Mouse (Mus musculus): ENCODE results near the gene Slc44a5. TPM values are rescaled to one million over a fixed set of nuclear protein-coding genes. Genes with fewer than 3 reads are reported as not detected.

The Slc44a5 gene
- polyA plus RNA-seq, 1 experiment from 2014 or later: 3.4 TPM

- no peaks in the 10 kb centered on the region for H3K36me3 ChIP-seq (ENCODE audit: control insufficient read depth, insufficient read depth, low read length)
- no peak overlapping the region for H3K4me3 ChIP-seq (ENCODE audit: low read depth, low read length)
- no peak overlapping the region for H3K4me2 ChIP-seq (ENCODE audit: low read depth, low read length)
- no peak overlapping the region for H3K9ac ChIP-seq (ENCODE audit: low read depth, low read length)
- DNase-seq (ENCODE audit: low spot score) (no peak), ATAC-seq (ENCODE audit: low read depth) (no peak)
- H3K4me1 ChIP-seq (ENCODE audit: control insufficient read depth, insufficient read depth, low read length): peaks cover 27% of the 10 kb centered on the region; the same call in 1 of the 2 replicates
- WGBS: 83% methylated on average over 3 of the region's 3 CpGs
- no peaks in the 10 kb centered on the region for H3K9me3 ChIP-seq (ENCODE audit: control insufficient read depth, low read length)
- 0 out of 2 replicates have a peak, but pooled peaks cover 2% of the 10 kb centered on the region for H3K27me3 ChIP-seq (replicated peaks; ENCODE audit: control insufficient read depth, insufficient read depth, low read length)
- no peak overlapping the region for H3K27ac ChIP-seq (replicated peaks; ENCODE audit: low read depth, low read length)
Measured at GRCm38 (mm10) chr3:154122531-154122930, 149.3 kb downstream of the Slc44a5 start.

- Histone ChIP-seq H3K4me3 (ENCODE audit: low read depth, low read length) (no peak overlapping the region), H3K4me1 (ENCODE audit: control insufficient read depth, insufficient read depth, low read length) (peaks cover 7% of the 10 kb centered on the region; the same call in 1 of the 2 replicates), H3K9me3 (ENCODE audit: control insufficient read depth, low read length) (no peaks in the 10 kb centered on the region), H3K27ac (replicated peaks; ENCODE audit: low read depth, low read length) (no peak overlapping the region), H3K36me3 (ENCODE audit: control insufficient read depth, insufficient read depth, low read length) (no peaks in the 10 kb centered on the region), H3K9ac (ENCODE audit: low read depth, low read length) (no peak overlapping the region), H3K27me3 (replicated peaks; ENCODE audit: control insufficient read depth, insufficient read depth, low read length) (0 out of 2 replicates have a peak, but pooled peaks cover 2% of the 10 kb centered on the region), H3K4me2 (ENCODE audit: low read depth, low read length) (no peak overlapping the region)
- ATAC-seq (ENCODE audit: low read depth): peak; percentile 37; the same call in 1 of the 2 replicates
- no peak for DNase-seq (ENCODE audit: low spot score)
- 54% methylated on average over 15 of the region's 15 CpGs for WGBS
Measured at GRCm38 (mm10) chr3:154124890-154125575, 151.8 kb downstream of the Slc44a5 start.

GRCm38 (mm10) chr3:154125768-154126376 lies 152.6 kb downstream of the Slc44a5 start:
- no peak for DNase-seq (ENCODE audit: low spot score)
- 59% methylated on average over 7 of the region's 7 CpGs for WGBS
- no peak for ATAC-seq (ENCODE audit: low read depth)

GRCm38 (mm10) chr3:154127246-154127645 lies 154.0 kb downstream of the Slc44a5 start:
- H3K4me2 ChIP-seq (ENCODE audit: low read depth, low read length): no peak overlapping the region
- H3K9me3 ChIP-seq (ENCODE audit: control insufficient read depth, low read length): no peaks in the 10 kb centered on the region
- H3K9ac ChIP-seq (ENCODE audit: low read depth, low read length): no peak overlapping the region
- no peaks in the 10 kb centered on the region for H3K36me3 ChIP-seq (ENCODE audit: control insufficient read depth, insufficient read depth, low read length)
- DNase-seq (ENCODE audit: low spot score): no peak
- 84% methylated on average over 3 of the region's 3 CpGs for WGBS
- H3K4me1 ChIP-seq (ENCODE audit: control insufficient read depth, insufficient read depth, low read length): 0 out of 2 replicates have a peak, but pooled peaks cover 7% of the 10 kb centered on the region
- no peak for ATAC-seq (ENCODE audit: low read depth)
- no peak overlapping the region for H3K27ac ChIP-seq (replicated peaks; ENCODE audit: low read depth, low read length)
- H3K27me3 ChIP-seq (replicated peaks; ENCODE audit: control insufficient read depth, insufficient read depth, low read length): 0 out of 2 replicates have a peak, but pooled peaks cover 2% of the 10 kb centered on the region
- no peak overlapping the region for H3K4me3 ChIP-seq (ENCODE audit: low read depth, low read length)

More at GRCm38 (mm10) chr3:154125768-154126376, 152.6 kb downstream of the Slc44a5 start:
- Histone ChIP-seq H3K9me3 (ENCODE audit: control insufficient read depth, low read length) (no peaks in the 10 kb centered on the region), H3K4me2 (ENCODE audit: low read depth, low read length) (no peak overlapping the region), H3K36me3 (ENCODE audit: control insufficient read depth, insufficient read depth, low read length) (no peaks in the 10 kb centered on the region), H3K9ac (ENCODE audit: low read depth, low read length) (no peak overlapping the region), H3K27ac (replicated peaks; ENCODE audit: low read depth, low read length) (no peak overlapping the region), H3K4me1 (ENCODE audit: control insufficient read depth, insufficient read depth, low read length) (0 out of 2 replicates have a peak, but pooled peaks cover 7% of the 10 kb centered on the region), H3K27me3 (replicated peaks; ENCODE audit: control insufficient read depth, insufficient read depth, low read length) (0 out of 2 replicates have a peak, but pooled peaks cover 2% of the 10 kb centered on the region), H3K4me3 (ENCODE audit: low read depth, low read length) (no peak overlapping the region)

- WGBS: 47% methylated on average over 4 of the region's 4 CpGs
- H3K36me3 ChIP-seq (ENCODE audit: control insufficient read depth, insufficient read depth, low read length): no peaks in the 10 kb centered on the region
- no peak overlapping the region for H3K4me2 ChIP-seq (ENCODE audit: low read depth, low read length)
Measured at GRCm38 (mm10) chr3:154129036-154129435, 155.8 kb downstream of the Slc44a5 start.

GRCm38 (mm10) chr3:154130431-154131114 lies 157.3 kb downstream of the Slc44a5 start:
- Histone ChIP-seq H3K36me3 (ENCODE audit: control insufficient read depth, insufficient read depth, low read length) (no peaks in the 10 kb centered on the region), H3K4me2 (ENCODE audit: low read depth, low read length) (no peak overlapping the region), H3K9ac (ENCODE audit: low read depth, low read length) (no peak overlapping the region), H3K4me3 (ENCODE audit: low read depth, low read length) (no peak overlapping the region), H3K9me3 (ENCODE audit: control insufficient read depth, low read length) (no peaks in the 10 kb centered on the region), H3K4me1 (ENCODE audit: control insufficient read depth, insufficient read depth, low read length) (0 out of 2 replicates have a peak, but pooled peaks cover under 1% of the 10 kb centered on the region), H3K27me3 (replicated peaks; ENCODE audit: control insufficient read depth, insufficient read depth, low read length) (0 out of 2 replicates have a peak, but pooled peaks cover 2% of the 10 kb centered on the region), H3K27ac (replicated peaks; ENCODE audit: low read depth, low read length) (no peak overlapping the region)
- ATAC-seq (ENCODE audit: low read depth): no peak
- WGBS: 85% methylated on average over 6 of the region's 6 CpGs
- no peak for DNase-seq (ENCODE audit: low spot score)

More at GRCm38 (mm10) chr3:154129036-154129435, 155.8 kb downstream of the Slc44a5 start:
- H3K27me3 ChIP-seq (replicated peaks; ENCODE audit: control insufficient read depth, insufficient read depth, low read length): 0 out of 2 replicates have a peak, but pooled peaks cover 2% of the 10 kb centered on the region
- no peak overlapping the region for H3K4me3 ChIP-seq (ENCODE audit: low read depth, low read length)
- no peak for DNase-seq (ENCODE audit: low spot score)
- no peak for ATAC-seq (ENCODE audit: low read depth)
- 0 out of 2 replicates have a peak, but pooled peaks cover 7% of the 10 kb centered on the region for H3K4me1 ChIP-seq (ENCODE audit: control insufficient read depth, insufficient read depth, low read length)
- H3K9ac ChIP-seq (ENCODE audit: low read depth, low read length): no peak overlapping the region
- H3K27ac ChIP-seq (replicated peaks; ENCODE audit: low read depth, low read length): no peak overlapping the region
- no peaks in the 10 kb centered on the region for H3K9me3 ChIP-seq (ENCODE audit: control insufficient read depth, low read length)

- DNase-seq (ENCODE audit: low spot score) (no peak), ATAC-seq (ENCODE audit: low read depth) (no peak)
- H3K4me2 ChIP-seq (ENCODE audit: low read depth, low read length): no peak overlapping the region
- H3K4me1 ChIP-seq (ENCODE audit: control insufficient read depth, insufficient read depth, low read length): no peaks in the 10 kb centered on the region
- H3K9me3 ChIP-seq (ENCODE audit: control insufficient read depth, low read length): no peaks in the 10 kb centered on the region
- H3K4me3 ChIP-seq (ENCODE audit: low read depth, low read length): no peak overlapping the region
- WGBS: 72% methylated on average over 6 of the region's 6 CpGs
- no peaks in the 10 kb centered on the region for H3K36me3 ChIP-seq (ENCODE audit: control insufficient read depth, insufficient read depth, low read length)
- no peak overlapping the region for H3K27ac ChIP-seq (replicated peaks; ENCODE audit: low read depth, low read length)
- H3K9ac ChIP-seq (ENCODE audit: low read depth, low read length): no peak overlapping the region
- H3K27me3 ChIP-seq (replicated peaks; ENCODE audit: control insufficient read depth, insufficient read depth, low read length): no peaks in the 10 kb centered on the region
Measured at GRCm38 (mm10) chr3:154133986-154134385, 160.8 kb downstream of the Slc44a5 start.

GRCm38 (mm10) chr3:154134701-154135100 lies 161.5 kb downstream of the Slc44a5 start:
- DNase-seq (ENCODE audit: low spot score) (no peak), ATAC-seq (ENCODE audit: low read depth) (no peak)
- H3K9ac ChIP-seq (ENCODE audit: low read depth, low read length): no peak overlapping the region
- no peaks in the 10 kb centered on the region for H3K36me3 ChIP-seq (ENCODE audit: control insufficient read depth, insufficient read depth, low read length)
- no peak overlapping the region for H3K4me3 ChIP-seq (ENCODE audit: low read depth, low read length)
- no peak overlapping the region for H3K4me2 ChIP-seq (ENCODE audit: low read depth, low read length)
- 85% methylated on average over 2 of the region's 2 CpGs for WGBS
- no peak overlapping the region for H3K27ac ChIP-seq (replicated peaks; ENCODE audit: low read depth, low read length)
- H3K9me3 ChIP-seq (ENCODE audit: control insufficient read depth, low read length): no peaks in the 10 kb centered on the region
- no peaks in the 10 kb centered on the region for H3K27me3 ChIP-seq (replicated peaks; ENCODE audit: control insufficient read depth, insufficient read depth, low read length)
- no peaks in the 10 kb centered on the region for H3K4me1 ChIP-seq (ENCODE audit: control insufficient read depth, insufficient read depth, low read length)
